Mouse (Mus musculus) forebrain, embryonic 14.5 days (tissue): ENCODE measurements around the gene Dpm3. TPM values are rescaled to one million over a fixed set of nuclear protein-coding genes. Genes with fewer than 3 reads are reported as not detected.

Experiments
- ATAC-seq: fragments of 200-750 bp; cut with Nextera tagmentation; 2 replicates; pipeline ENCODE4 v1.8.0; 2017; ENCODE audit warnings: mild to moderate bottlenecking, moderate library complexity
- DNase-seq: peaks from one replicate; pipeline ENCODE4 v3.0.0-alpha.2; 2015; ENCODE audit warnings: low spot score
- H3K27ac ChIP-seq: fragments of 300-500 bp; sonication (generic); 2 replicates; pipeline ENCODE4 v1.5.1; 2014; ENCODE audit warnings: low read depth, mild to moderate bottlenecking, control low read depth, low read length, moderate library complexity
- H3K27me3 ChIP-seq: fragments of 300-500 bp; sonication (generic); replicated peaks from 2 replicates; pipeline ENCODE4 v1.6.1; 2014; ENCODE audit warnings: low read length, control low read depth, mixed read lengths; ENCODE audit not compliant: control insufficient read depth, insufficient read depth
- H3K36me3 ChIP-seq: fragments of 300-500 bp; sonication (generic); 2 replicates; pipeline ENCODE4 v1.6.1; 2014; ENCODE audit warnings: low read length, control low read depth; ENCODE audit not compliant: control insufficient read depth, insufficient read depth
- H3K4me1 ChIP-seq: fragments of 300-500 bp; sonication (generic); 2 replicates; pipeline ENCODE4 v1.6.1; 2014; ENCODE audit warnings: antibody characterized with exemption, low read length, control low read depth; ENCODE audit not compliant: control insufficient read depth, insufficient read depth
- H3K4me2 ChIP-seq: fragments of 300-500 bp; sonication (generic); 2 replicates; pipeline ENCODE4 v1.6.1; 2014; ENCODE audit warnings: mild to moderate bottlenecking, control low read depth, low read length
- H3K4me3 ChIP-seq: fragments of 300-500 bp; sonication (generic); 2 replicates; pipeline ENCODE4 v1.5.1; 2014; ENCODE audit warnings: low read depth, low read length, control low read depth
- H3K9ac ChIP-seq: fragments of 300-500 bp; sonication (generic); 2 replicates; pipeline ENCODE4 v1.6.1; 2014; ENCODE audit warnings: mild to moderate bottlenecking, low read length, control low read depth, moderate library complexity
- H3K9me3 ChIP-seq: fragments of 300-500 bp; sonication (generic); replicated peaks from 2 replicates; pipeline ENCODE4 v1.6.1; 2016; ENCODE audit warnings: low read length, control low read depth, mixed read lengths; ENCODE audit not compliant: control insufficient read depth
- WGBS: fragments of 180-500 bp; shearing (Covaris S2); extraction: QIAGEN DNeasy Blood & Tissue Kit; methylation state at CpG from one replicate; pipeline ENCODE4 v1.1.7; 2014; 5-methylcytosine and 5-hydroxymethylcytosine counted together
- microRNA counts: library from miRNA; unstranded; fragments of <30 nt; microRNA quantifications from one replicate; lab custom pipeline; 2016
- microRNA-seq: library from miRNA; unstranded; fragments of <30 nt; microRNA quantifications from one replicate; pipeline ENCODE4, GENCODE M21; 2016
- polyA plus RNA-seq: library from polyadenylated mRNA; unstranded; fragments of >200 nt; fragmentation: Nextera tagmentation; extraction: Ambion mirVana; gene quantifications from 2 replicates; pipeline ENCODE4 v1.2.1, GENCODE M21; 2014

The Dpm3 gene
- polyA plus RNA-seq, 1 experiment from 2014 or later, result 112 TPM

GRCm38 (mm10) chr3:89315930-89316831 is 57.0 kb downstream of the Dpm3 start:
- WGBS, result 10% methylated on average over 40 of the region's 40 CpGs
- Histone ChIP-seq H3K9ac (peak overlapping the region; percentile 40), H3K36me3 (peaks cover 3% of the 10 kb centered on the region; the same call in 1 of the 2 replicates), H3K9me3 (no peaks in the 10 kb centered on the region), H3K27ac (no peak overlapping the region; the same call in 1 of the 2 replicates), H3K4me2 (peak overlapping the region; percentile 57), H3K4me3 (peak overlapping the region; percentile 26; the same call in 1 of the 2 replicates), H3K27me3 (peaks cover 36% of the 10 kb centered on the region), H3K4me1 (peaks cover 30% of the 10 kb centered on the region)
- ATAC-seq (peak; percentile 15; the same call in 1 of the 2 replicates), DNase-seq (no peak)

MicroRNAs encoded within 50 kb of the gene (microRNA counts, 519-probe panel; counts per million panel counts)
- microRNA mmu-miR-92b (lab: Ali Mortazavi, UCI), result 4,656 counts per million, percentile 64 among the panel's probes with 10 or more counts

Small RNA genes lying within 50 kb of the gene (microRNA-seq; reads per million reads assigned to microRNA genes)
- 2,931 reads per million, percentile 88 among the genes with 10 or more reads in this experiment for gene Mir92b

Other genes starting within 250 kb of the Dpm3 start
- 49.7 and 65.0 TPM in 2 replicates for gene Rusc1, start 166.0 kb upstream of the Dpm3 start, polyA plus RNA-seq
- not detected in 2 replicates for gene Gm43738, start 158.3 kb upstream of the Dpm3 start, polyA plus RNA-seq
- 337 and 389 TPM in 2 replicates for gene Fdps, start 157.4 kb upstream of the Dpm3 start, polyA plus RNA-seq
- gene Pklr, start 123.2 kb upstream of the Dpm3 start, polyA plus RNA-seq, result 0.06 TPM in 1 of 2 replicates, not detected in the other
- gene Hcn3, start 99.2 kb upstream of the Dpm3 start, polyA plus RNA-seq, result 9.4 and 13.0 TPM in 2 replicates
- gene Clk2, start 94.6 kb upstream of the Dpm3 start, polyA plus RNA-seq, result 17.0 and 17.9 TPM in 2 replicates
- gene Scamp3, start 81.9 kb upstream of the Dpm3 start, polyA plus RNA-seq, result 90.5 and 104 TPM in 2 replicates
- 14.7 and 21.7 TPM in 2 replicates for gene Fam189b, start 76.2 kb upstream of the Dpm3 start, polyA plus RNA-seq
- 45.6 and 47.9 TPM in 2 replicates for gene Gba, start 56.4 kb upstream of the Dpm3 start, polyA plus RNA-seq
- 49.9 and 57.2 TPM in 2 replicates for gene Thbs3, start 44.2 kb upstream of the Dpm3 start, polyA plus RNA-seq
- 156 and 182 TPM in 2 replicates for gene Mtx1, start 32.3 kb upstream of the Dpm3 start, polyA plus RNA-seq
- 1.2 and 1.9 TPM in 2 replicates for gene Muc1, start 30.3 kb upstream of the Dpm3 start, polyA plus RNA-seq
- gene Krtcap2, start 13.4 kb upstream of the Dpm3 start, polyA plus RNA-seq, result 197 and 234 TPM in 2 replicates
- gene Trim46, start 13.0 kb upstream of the Dpm3 start, polyA plus RNA-seq, result 34.0 and 50.3 TPM in 2 replicates
- 32.4 and 38.4 TPM in 2 replicates for gene Slc50a1, start 11.2 kb downstream of the Dpm3 start, polyA plus RNA-seq
- 10.5 and 11.6 TPM in 2 replicates for gene Efna1, start 21.8 kb downstream of the Dpm3 start, polyA plus RNA-seq
- gene Efna3, start 63.6 kb downstream of the Dpm3 start, polyA plus RNA-seq, result 30.1 and 42.0 TPM in 2 replicates
- gene Efna4, start 78.7 kb downstream of the Dpm3 start, polyA plus RNA-seq, result 12.3 and 14.6 TPM in 2 replicates
- gene Adam15, start 90.6 kb downstream of the Dpm3 start, polyA plus RNA-seq, result 13.4 and 19.3 TPM in 2 replicates
- gene Dcst2, start 102.6 kb downstream of the Dpm3 start, polyA plus RNA-seq, result 0.08 and 0.15 TPM in 2 replicates
- gene Dcst1, start 105.9 kb downstream of the Dpm3 start, polyA plus RNA-seq, result 0.78 and 0.83 TPM in 2 replicates
- gene Zbtb7b, start 135.4 kb downstream of the Dpm3 start, polyA plus RNA-seq, result 0.28 and 0.41 TPM in 2 replicates
- gene Lenep, start 143.4 kb downstream of the Dpm3 start, polyA plus RNA-seq, result not detected in 2 replicates
- 34.9 and 41.0 TPM in 2 replicates for gene Flad1, start 152.5 kb downstream of the Dpm3 start, polyA plus RNA-seq
- gene Cks1b, start 159.0 kb downstream of the Dpm3 start, polyA plus RNA-seq, result 200 and 269 TPM in 2 replicates
- 9.9 and 11.8 TPM in 2 replicates for gene Shc1, start 159.1 kb downstream of the Dpm3 start, polyA plus RNA-seq
- 35.2 and 41.1 TPM in 2 replicates for gene Pygo2, start 170.9 kb downstream of the Dpm3 start, polyA plus RNA-seq
- 7.7 and 8.3 TPM in 2 replicates for gene Pbxip1, start 177.3 kb downstream of the Dpm3 start, polyA plus RNA-seq
- 84.4 and 90.2 TPM in 2 replicates for gene Pmvk, start 195.2 kb downstream of the Dpm3 start, polyA plus RNA-seq